Comparison of ENCODE assay signal across 13 mouse cellular contexts in the genomic region with DNA sequence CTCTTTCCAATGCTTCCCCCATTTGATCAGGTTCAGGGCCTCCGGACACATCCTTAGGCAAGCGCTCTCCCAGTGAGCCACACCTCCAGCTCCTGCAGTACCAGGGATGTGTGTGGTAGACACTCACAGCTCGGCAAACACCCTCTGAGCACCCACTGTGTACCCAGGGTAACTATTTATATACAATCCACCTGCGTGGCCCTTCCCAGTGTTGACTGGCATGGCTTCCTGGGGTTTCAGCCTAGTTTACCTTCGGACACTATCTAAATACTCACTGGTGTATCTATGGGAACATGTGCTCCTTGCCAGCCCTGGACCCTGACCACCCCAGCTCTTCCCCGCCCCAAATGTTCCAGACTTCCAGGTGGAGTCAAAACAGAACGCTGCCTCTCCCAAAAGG. TPM values are rescaled to one million over a fixed set of nuclear protein-coding genes. Genes with fewer than 3 reads are reported as not detected.
DNase-seq lines count a peak whose midpoint lies in the region; ATAC-seq and TF ChIP-seq lines count a peak whose summit lies in the region.
"Had no signal": no experiment of that assay in that cellular context is flagged by ENCODE, and none has a peak within 500 bp of the region (broad histone marks: within the 10 kb centered on the region; RNA-seq: fewer than 3 reads in every experiment).

No protein-coding gene starts in this region.

- H3K4me3 ChIP-seq in midbrain, embryonic 10.5 days = no peak overlapping the region
- no peak overlapping the region for H3K4me3 ChIP-seq in midbrain, embryonic 14.5 days (replicated peaks; ENCODE audit: low read depth, low read length)
- no peak overlapping the region for H3K4me3 ChIP-seq in intestine, embryonic 16.5 days (ENCODE audit: low read length)
- H3K4me3 ChIP-seq in lung, adult 2 months (replicated peaks; ENCODE audit: extremely low read depth, low read depth, low read length) = no peak overlapping the region
- H3K4me3 ChIP-seq in stomach, embryonic 16.5 days (replicated peaks; ENCODE audit: low read length) = no peak overlapping the region
- H3K4me3 ChIP-seq: myocyte had no signal

- intact Hi-C loops in heart, postnatal 14 days (cut with DNase I) = no loop called here

- WGBS in midbrain, embryonic 10.5 days = 55% methylated on average over 7 of the region's 7 CpGs
- WGBS in midbrain, embryonic 14.5 days = 59% methylated on average over 7 of the region's 7 CpGs
- WGBS in intestine, embryonic 16.5 days = 47% methylated on average over 7 of the region's 7 CpGs
- 69% methylated on average over 7 of the region's 7 CpGs for WGBS in lung, adult 2 months
- WGBS in stomach, embryonic 16.5 days = 46% methylated on average over 7 of the region's 7 CpGs

- peak overlapping the region; percentile 89 for H3K27ac ChIP-seq in midbrain, embryonic 10.5 days (replicated peaks)
- H3K27ac ChIP-seq in midbrain, embryonic 14.5 days (replicated peaks; ENCODE audit: low read depth, low read length) = no peak overlapping the region
- no peak overlapping the region for H3K27ac ChIP-seq in intestine, embryonic 16.5 days (ENCODE audit: low read length)
- H3K27ac ChIP-seq in stomach, embryonic 16.5 days (ENCODE audit: low read length) = peak overlapping the region; percentile 92

- no peak overlapping the region for H3K4me2 ChIP-seq in midbrain, embryonic 14.5 days (ENCODE audit: low read length)
- H3K4me2 ChIP-seq in intestine, embryonic 16.5 days (ENCODE audit: low read depth, low read length) = no peak overlapping the region
- no peak overlapping the region for H3K4me2 ChIP-seq in stomach, embryonic 16.5 days (ENCODE audit: low read depth, low read length)

- peaks cover 84% of the 10 kb centered on the region for H3K4me1 ChIP-seq in midbrain, embryonic 10.5 days
- H3K4me1 ChIP-seq in midbrain, embryonic 14.5 days (ENCODE audit: control insufficient read depth, insufficient read depth, low read length) = peaks cover 19% of the 10 kb centered on the region
- peaks cover 46% of the 10 kb centered on the region for H3K4me1 ChIP-seq in intestine, embryonic 16.5 days (ENCODE audit: control insufficient read depth, insufficient read depth, low read length)
- peaks cover 4% of the 10 kb centered on the region; the same call in 1 of the 2 replicates for H3K4me1 ChIP-seq in lung, adult 2 months (ENCODE audit: control insufficient read depth, insufficient read depth, low read length)
- H3K4me1 ChIP-seq in stomach, embryonic 16.5 days (ENCODE audit: control insufficient read depth, insufficient read depth, low read length) = peaks cover 34% of the 10 kb centered on the region

- H3K36me3 ChIP-seq in midbrain, embryonic 10.5 days = peaks cover 72% of the 10 kb centered on the region
- peaks cover 3% of the 10 kb centered on the region; the same call in 1 of the 2 replicates for H3K36me3 ChIP-seq in midbrain, embryonic 14.5 days (ENCODE audit: control insufficient read depth, insufficient read depth, low read length)
- H3K36me3 ChIP-seq in intestine, embryonic 16.5 days (ENCODE audit: control insufficient read depth, insufficient read depth, low read length) = peaks cover 11% of the 10 kb centered on the region
- H3K36me3 ChIP-seq in stomach, embryonic 16.5 days (ENCODE audit: control insufficient read depth, insufficient read depth, low read length) = no peaks in the 10 kb centered on the region

- no peaks in the 10 kb centered on the region for H3K27me3 ChIP-seq in midbrain, embryonic 10.5 days (ENCODE audit: low read depth, poor library complexity, severe bottlenecking)
- H3K27me3 ChIP-seq in midbrain, embryonic 14.5 days (ENCODE audit: control insufficient read depth, insufficient read depth, low read length) = no peaks in the 10 kb centered on the region
- no peaks in the 10 kb centered on the region for H3K27me3 ChIP-seq in intestine, embryonic 16.5 days (replicated peaks; ENCODE audit: control insufficient read depth, insufficient read depth, low read length)
- H3K27me3 ChIP-seq in stomach, embryonic 16.5 days (ENCODE audit: control insufficient read depth, insufficient read depth, low read length) = no peaks in the 10 kb centered on the region
- H3K27me3 ChIP-seq: CH12.LX had no signal

- H3K9ac ChIP-seq in midbrain, embryonic 14.5 days (replicated peaks; ENCODE audit: low read length) = no peak overlapping the region
- H3K9ac ChIP-seq in intestine, embryonic 16.5 days (ENCODE audit: low read depth, low read length) = no peak overlapping the region
- no peak overlapping the region for H3K9ac ChIP-seq in stomach, embryonic 16.5 days (ENCODE audit: low read length)

- TF ChIP-seq CTCF in lung, adult 2 months (IDR thresholded peaks at IDR 0.05; ENCODE audit: insufficient read depth, low read length) = no peak

- no peak for TF ChIP-seq POLR2A in lung, adult 2 months (IDR thresholded peaks at IDR 0.05; ENCODE audit: borderline replicate concordance, extremely low read depth, low read depth, low read length)

- no peak for DNase-seq in midbrain, embryonic 10.5 days (ENCODE audit: low spot score)
- no peak for DNase-seq in midbrain, embryonic 14.5 days
- peak; percentile 56 for DNase-seq in lung, adult 2 months
- DNase-seq in frontal cortex, postnatal 10 days (ENCODE audit: low spot score in 2 of 2) = no peak
- no peak for DNase-seq in heart, postnatal 14 days
- DNase-seq: adrenal gland, adult 2 months; heart, adult 11 months; kidney, adult 11 months; right cerebral cortex, postnatal 25 days had no signal

- H3K9me3 ChIP-seq in midbrain, embryonic 10.5 days (replicated peaks) = no peaks in the 10 kb centered on the region
- H3K9me3 ChIP-seq in midbrain, embryonic 14.5 days (ENCODE audit: control insufficient read depth, low read length) = no peaks in the 10 kb centered on the region
- no peaks in the 10 kb centered on the region for H3K9me3 ChIP-seq in intestine, embryonic 16.5 days (ENCODE audit: control insufficient read depth, low read length)
- no peaks in the 10 kb centered on the region for H3K9me3 ChIP-seq in stomach, embryonic 16.5 days (replicated peaks; ENCODE audit: control insufficient read depth, low read length)

- no peak for ATAC-seq in midbrain, embryonic 14.5 days (ENCODE audit: low FRiP score, low TSS enrichment)
- peak; percentile 27 for ATAC-seq in intestine, embryonic 16.5 days
- ATAC-seq in stomach, embryonic 16.5 days (ENCODE audit: insufficient read depth, low FRiP score) = peak; percentile 70

RNA-seq across cellular contexts. Expression of gene Foxp4, which starts 34.7 kb away (rescaled TPM):
- 21.8 and 25.5 TPM in 2 replicates for polyA plus RNA-seq in midbrain, embryonic 10.5 days (2016; fragmentation: Nextera tagmentation; extraction: Ambion mirVana)
- 40.6 and 40.9 TPM in 2 replicates for polyA plus RNA-seq in midbrain, embryonic 14.5 days (2014; fragmentation: Nextera tagmentation; extraction: Ambion mirVana)
- 12.5 and 13.6 TPM in 2 replicates for polyA plus RNA-seq in intestine, embryonic 16.5 days (2015; fragmentation: Nextera tagmentation; extraction: Ambion mirVana)
- 100 and 117 TPM in 2 replicates for polyA plus RNA-seq in lung, adult 2 months (2012; rRNA removed)
- 10.5 and 13.9 TPM in 2 replicates for polyA plus RNA-seq in stomach, embryonic 16.5 days (2015; fragmentation: Nextera tagmentation; extraction: Ambion mirVana)
- 10 to 100 TPM; 12.2 to 13.6 TPM for total RNA-seq in heart, postnatal 14 days (2021)

RNA-seq across cellular contexts. Expression of gene Mdfi, which starts 55.2 kb away (rescaled TPM):
- polyA plus RNA-seq in midbrain, embryonic 10.5 days (2016; fragmentation: Nextera tagmentation; extraction: Ambion mirVana) = 10.6 and 12.9 TPM in 2 replicates
- 8.3 and 8.4 TPM in 2 replicates for polyA plus RNA-seq in midbrain, embryonic 14.5 days (2014; fragmentation: Nextera tagmentation; extraction: Ambion mirVana)
- polyA plus RNA-seq in intestine, embryonic 16.5 days (2015; fragmentation: Nextera tagmentation; extraction: Ambion mirVana) = 6.5 and 8.8 TPM in 2 replicates
- 38.8 and 51.1 TPM in 2 replicates for polyA plus RNA-seq in lung, adult 2 months (2012; rRNA removed)
- 10.4 and 11.2 TPM in 2 replicates for polyA plus RNA-seq in stomach, embryonic 16.5 days (2015; fragmentation: Nextera tagmentation; extraction: Ambion mirVana)
- total RNA-seq in heart, postnatal 14 days (2021) = 1 to 10 TPM; 2.8 to 3.9 TPM

Comparison
In these comparisons a context has a peak if more than half of its experiments do, and no peak if none do; other contexts are left out.
1. H3K27ac ChIP-seq: peak in midbrain, embryonic 10.5 days (single experiment) and stomach, embryonic 16.5 days (single experiment); none in midbrain, embryonic 14.5 days (single experiment) and intestine, embryonic 16.5 days (single experiment).